Mouse (Mus musculus): Measurements from ENCODE around the gene Wdr6.

GRCm38 (mm10) chr9:108601986-108602385 is 23.4 kb upstream of the Wdr6 start:
- TF ChIP-seq ETS1 (conservative IDR thresholded peaks at IDR 0.05; ENCODE audit: low read depth, low read length) (no peak), BHLHE40 (IDR thresholded peaks at IDR 0.05; ENCODE audit: low read depth, low read length) (no peak), CHD2 (IDR thresholded peaks at IDR 0.05; ENCODE audit: low read length) (no peak), KAT2A (IDR thresholded peaks at IDR 0.05; ENCODE audit: insufficient replicate concordance, low read length) (no peak), CTCF (conservative IDR thresholded peaks at IDR 0.05 in 1 of 2, IDR thresholded peaks at IDR 0.05 in 1 of 2; ENCODE audit: low read depth in 2 of 2, low read length in 2 of 2) (no peak), USF2 (conservative IDR thresholded peaks at IDR 0.05; ENCODE audit: low read depth, low read length) (no peak), JUND (conservative IDR thresholded peaks at IDR 0.05; ENCODE audit: low read depth, low read length) (no peak), USF1 (IDR thresholded peaks at IDR 0.05; ENCODE audit: low read depth, low read length) (no peak), POLR2A (IDR thresholded peaks at IDR 0.05; ENCODE audit: low read depth, low read length) (no peak)

Measured in CH12.LX (cell line).